Mouse (Mus musculus): ENCODE data around the gene Il1f10. TPM values are rescaled to one million over a fixed set of nuclear protein-coding genes. Genes with fewer than 3 reads are reported as not detected.

Il1f10 gene
- total and polyA plus RNA-seq, 2 experiments: not detected

DNA sequence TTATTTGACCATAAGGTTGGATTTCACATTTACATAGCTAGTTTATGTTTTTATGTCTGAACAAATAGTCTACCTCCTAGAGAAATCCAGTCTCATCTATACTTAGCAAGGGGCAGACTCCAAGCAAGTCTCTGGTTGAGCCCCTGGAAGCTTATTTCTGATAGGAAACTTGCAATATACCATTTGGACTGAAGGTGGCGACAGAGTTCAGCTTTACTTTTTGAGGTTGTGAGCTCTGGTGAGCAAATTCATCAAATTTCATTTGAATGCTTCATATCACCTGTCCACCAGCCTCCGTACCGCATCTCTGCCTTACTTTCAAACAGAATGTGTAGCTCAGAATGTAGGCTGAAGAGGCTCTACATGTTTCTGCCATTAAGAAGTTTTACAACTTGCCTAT, 5.8 kb downstream of the Il1f10 start:
- H3K36me3 ChIP-seq (ENCODE audit: control insufficient read depth, insufficient read depth, low read length): no peaks in the 10 kb centered on the region
- DNase-seq (ENCODE audit: extremely low read depth, low read depth, low spot score): peak; percentile 42
- no peaks in the 10 kb centered on the region for H3K4me1 ChIP-seq (ENCODE audit: control insufficient read depth, insufficient read depth, low read length)
- H3K27ac ChIP-seq (replicated peaks; ENCODE audit: insufficient read depth, low read depth, low read length): no peak overlapping the region
- H3K79me2 ChIP-seq (ENCODE audit: control insufficient read depth, insufficient read depth, low read length): no peaks in the 10 kb centered on the region
- H3K9ac ChIP-seq (ENCODE audit: low read depth, low read length): no peak overlapping the region
- 5% methylated on average over 3 of the region's 3 CpGs for WGBS
- peak; percentile 65 for TF ChIP-seq CTCF (IDR thresholded peaks at IDR 0.05; ENCODE audit: low read depth, low read length)
- TF ChIP-seq POLR2A (IDR thresholded peaks at IDR 0.05; ENCODE audit: extremely low read depth, insufficient read depth, low read length): no peak
- no peak overlapping the region for H3K4me3 ChIP-seq (ENCODE audit: insufficient read depth, low read depth, low read length)
- no peaks in the 10 kb centered on the region for H3K27me3 ChIP-seq (ENCODE audit: control insufficient read depth, insufficient read depth, low read length)

- Histone ChIP-seq H3K4me3 (ENCODE audit: insufficient read depth, low read depth, low read length) (no peak overlapping the region), H3K27ac (replicated peaks; ENCODE audit: insufficient read depth, low read depth, low read length) (no peak overlapping the region), H3K79me2 (ENCODE audit: control insufficient read depth, insufficient read depth, low read length) (no peaks in the 10 kb centered on the region), H3K9ac (ENCODE audit: low read depth, low read length) (no peak overlapping the region), H3K27me3 (ENCODE audit: control insufficient read depth, insufficient read depth, low read length) (no peaks in the 10 kb centered on the region), H3K36me3 (ENCODE audit: control insufficient read depth, insufficient read depth, low read length) (no peaks in the 10 kb centered on the region), H3K4me1 (ENCODE audit: control insufficient read depth, insufficient read depth, low read length) (0 out of 2 replicates have a peak, but pooled peaks cover 3% of the 10 kb centered on the region)
- peak; percentile 69 for DNase-seq (ENCODE audit: extremely low read depth, low read depth, low spot score)
- TF ChIP-seq POLR2A (IDR thresholded peaks at IDR 0.05; ENCODE audit: extremely low read depth, insufficient read depth, low read length) (no peak), CTCF (IDR thresholded peaks at IDR 0.05; ENCODE audit: low read depth, low read length) (no peak)
- WGBS: 21% methylated on average over 6 of the region's 6 CpGs
These were observed 20.5 kb downstream of the Il1f10 start for GRCm38 (mm10) chr2:24311302-24312001.

DNA sequence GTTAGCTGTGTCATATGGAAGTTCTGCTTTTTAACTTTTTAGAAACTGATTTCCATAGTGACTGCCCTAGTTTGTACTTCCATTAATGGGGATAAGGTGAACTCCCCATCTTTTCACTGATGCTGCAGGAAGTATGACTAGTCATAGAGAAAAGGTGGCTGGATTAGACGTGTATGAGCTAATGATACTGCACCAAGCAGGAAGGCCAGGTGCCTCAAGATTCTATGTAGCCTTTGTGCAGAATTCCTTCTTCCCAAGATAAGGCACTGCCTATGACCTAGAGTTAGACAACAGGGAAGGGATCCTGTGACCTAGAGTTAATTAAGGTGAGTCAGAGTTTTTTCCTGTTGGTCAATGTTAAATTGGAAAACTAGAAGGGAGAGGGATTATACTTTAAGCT, 25.9 kb downstream of the Il1f10 start:
- WGBS: 81% methylated on average over 1 of the region's 1 CpGs
- DNase-seq (ENCODE audit: extremely low read depth, low read depth, low spot score): no peak
- no peaks in the 10 kb centered on the region for H3K27me3 ChIP-seq (ENCODE audit: control insufficient read depth, insufficient read depth, low read length)

DNA sequence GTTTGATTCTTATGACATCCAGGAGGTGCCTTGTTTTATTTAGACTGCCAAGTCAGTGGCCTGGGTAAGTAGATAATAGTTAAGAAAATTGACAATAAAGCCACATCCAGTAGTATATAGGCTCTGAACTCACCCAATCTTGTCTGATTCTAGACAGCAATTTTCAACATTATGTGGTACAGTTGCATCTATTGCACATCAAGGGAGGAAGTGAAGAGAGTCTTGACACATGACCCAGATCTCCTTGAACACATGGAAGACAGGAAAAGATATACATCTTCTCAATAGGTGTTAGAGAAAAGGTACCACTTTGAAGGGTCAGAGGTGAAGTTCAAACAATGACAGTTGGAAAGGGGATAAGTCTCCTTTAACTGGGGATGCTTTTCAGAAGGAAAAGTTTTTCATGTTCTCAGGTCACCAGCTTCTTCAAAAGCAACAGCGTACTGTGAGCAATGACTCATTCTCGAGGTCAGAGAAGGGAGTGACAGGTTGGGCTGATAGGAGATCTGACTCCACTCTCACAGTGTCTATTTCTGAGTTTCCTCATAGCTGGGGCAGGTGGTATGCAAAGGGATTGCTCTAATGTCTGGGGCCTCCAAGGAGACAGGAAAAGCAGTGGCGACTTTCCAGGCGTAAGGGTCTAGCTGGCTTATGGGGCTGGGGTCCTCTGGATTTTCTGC, 27.1 kb downstream of the Il1f10 start:
- no peaks in the 10 kb centered on the region for H3K27me3 ChIP-seq (ENCODE audit: control insufficient read depth, insufficient read depth, low read length)
- no peak overlapping the region for H3K4me3 ChIP-seq (ENCODE audit: insufficient read depth, low read depth, low read length)
- no peak for DNase-seq (ENCODE audit: extremely low read depth, low read depth, low spot score)
- WGBS: 81% methylated on average over 4 of the region's 4 CpGs
- H3K79me2 ChIP-seq (ENCODE audit: control insufficient read depth, insufficient read depth, low read length): no peaks in the 10 kb centered on the region
- H3K4me1 ChIP-seq (ENCODE audit: control insufficient read depth, insufficient read depth, low read length): no peaks in the 10 kb centered on the region
- TF ChIP-seq CTCF (IDR thresholded peaks at IDR 0.05; ENCODE audit: low read depth, low read length) (no peak), POLR2A (IDR thresholded peaks at IDR 0.05; ENCODE audit: extremely low read depth, insufficient read depth, low read length) (no peak)
- H3K36me3 ChIP-seq (ENCODE audit: control insufficient read depth, insufficient read depth, low read length): no peaks in the 10 kb centered on the region
- H3K9ac ChIP-seq (ENCODE audit: low read depth, low read length): no peak overlapping the region
- H3K27ac ChIP-seq (replicated peaks; ENCODE audit: insufficient read depth, low read depth, low read length): no peak overlapping the region

More for the DNA sequence above, 25.9 kb downstream of the Il1f10 start:
- no peak overlapping the region for H3K4me3 ChIP-seq (ENCODE audit: insufficient read depth, low read depth, low read length)
- no peak for TF ChIP-seq CTCF (IDR thresholded peaks at IDR 0.05; ENCODE audit: low read depth, low read length)
- no peak for TF ChIP-seq POLR2A (IDR thresholded peaks at IDR 0.05; ENCODE audit: extremely low read depth, insufficient read depth, low read length)
- no peaks in the 10 kb centered on the region for H3K4me1 ChIP-seq (ENCODE audit: control insufficient read depth, insufficient read depth, low read length)
- no peaks in the 10 kb centered on the region for H3K79me2 ChIP-seq (ENCODE audit: control insufficient read depth, insufficient read depth, low read length)
- H3K27ac ChIP-seq (replicated peaks; ENCODE audit: insufficient read depth, low read depth, low read length): no peak overlapping the region
- no peak overlapping the region for H3K9ac ChIP-seq (ENCODE audit: low read depth, low read length)
- H3K36me3 ChIP-seq (ENCODE audit: control insufficient read depth, insufficient read depth, low read length): no peaks in the 10 kb centered on the region

DNA sequence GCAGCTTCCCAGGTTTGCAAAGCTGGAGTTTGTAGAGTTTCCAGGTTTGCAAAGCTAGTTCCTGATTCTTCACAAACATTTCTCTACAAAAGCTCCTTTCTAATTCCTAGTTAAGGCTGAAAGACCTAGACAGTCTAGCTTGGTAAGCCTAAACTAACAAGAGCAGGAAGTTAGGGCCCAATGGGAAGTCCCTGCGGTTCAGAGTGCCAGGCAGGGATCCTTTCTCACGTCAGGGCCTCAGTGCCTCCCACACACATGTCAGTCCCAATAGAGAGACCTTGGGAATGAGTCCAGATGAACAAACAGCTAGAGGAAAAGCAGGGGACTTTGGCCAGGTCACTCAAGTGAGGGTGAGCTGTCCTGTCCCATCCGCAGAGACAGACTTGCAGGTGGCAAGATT, 44.3 kb downstream of the Il1f10 start:
- peak overlapping the region; percentile 30 for H3K27ac ChIP-seq (replicated peaks; ENCODE audit: insufficient read depth, low read depth, low read length)
- H3K27me3 ChIP-seq (ENCODE audit: control insufficient read depth, insufficient read depth, low read length): no peaks in the 10 kb centered on the region
- no peak overlapping the region for H3K9ac ChIP-seq (ENCODE audit: low read depth, low read length)
- TF ChIP-seq CTCF (IDR thresholded peaks at IDR 0.05; ENCODE audit: low read depth, low read length) (no peak), POLR2A (IDR thresholded peaks at IDR 0.05; ENCODE audit: extremely low read depth, insufficient read depth, low read length) (no peak)
- H3K4me1 ChIP-seq (ENCODE audit: control insufficient read depth, insufficient read depth, low read length): peaks cover 3% of the 10 kb centered on the region
- H3K4me3 ChIP-seq (ENCODE audit: insufficient read depth, low read depth, low read length): no peak overlapping the region
- WGBS: 15% methylated on average over 3 of the region's 3 CpGs
- H3K79me2 ChIP-seq (ENCODE audit: control insufficient read depth, insufficient read depth, low read length): no peaks in the 10 kb centered on the region
- DNase-seq (ENCODE audit: extremely low read depth, low read depth, low spot score): peak; percentile 99
- no peaks in the 10 kb centered on the region for H3K36me3 ChIP-seq (ENCODE audit: control insufficient read depth, insufficient read depth, low read length)

DNA sequence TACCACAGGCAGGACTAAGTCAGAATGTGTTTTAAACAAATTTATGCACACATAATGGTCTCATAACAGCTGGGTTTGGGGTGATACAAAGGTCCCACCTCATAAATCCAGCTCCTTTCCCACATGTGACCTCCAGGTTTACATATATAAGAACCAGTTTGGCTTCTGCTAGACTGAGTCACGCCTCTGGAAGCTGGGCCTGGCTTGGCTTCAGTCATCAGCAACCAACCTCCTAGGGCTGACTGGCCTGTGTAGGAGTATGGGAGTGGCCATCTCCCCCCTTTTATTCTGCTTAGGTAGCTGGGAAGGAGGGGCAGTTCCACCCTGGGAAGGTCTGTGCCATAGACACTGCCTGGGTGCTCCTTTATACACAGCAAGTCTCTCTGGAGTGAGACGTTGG, 45.5 kb downstream of the Il1f10 start, which contains the start of gene Il1rn:
Gene Il1rn (plus strand): TSS at position 309 of the 400 bp plus-strand sequence.
- H3K9ac ChIP-seq (ENCODE audit: low read depth, low read length): no peak within 1 kb of the TSS
- no peak within 1 kb of the TSS for H3K4me3 ChIP-seq (ENCODE audit: insufficient read depth, low read depth, low read length)
- no peaks in the 10 kb centered on the region for H3K27me3 ChIP-seq (ENCODE audit: control insufficient read depth, insufficient read depth, low read length)
- peaks cover 3% of the 10 kb centered on the region for H3K4me1 ChIP-seq (ENCODE audit: control insufficient read depth, insufficient read depth, low read length)
- WGBS: 89% methylated on average over 2 of the region's 2 CpGs
- TF ChIP-seq CTCF (IDR thresholded peaks at IDR 0.05; ENCODE audit: low read depth, low read length) (no peak), POLR2A (IDR thresholded peaks at IDR 0.05; ENCODE audit: extremely low read depth, insufficient read depth, low read length) (no peak)
- no peaks in the 10 kb centered on the region for H3K79me2 ChIP-seq (ENCODE audit: control insufficient read depth, insufficient read depth, low read length)
- H3K27ac ChIP-seq (replicated peaks; ENCODE audit: insufficient read depth, low read depth, low read length): peak within 1 kb of the TSS; percentile 47; the same call in 1 of the 2 replicates
- no peak for DNase-seq (ENCODE audit: extremely low read depth, low read depth, low spot score)
- H3K36me3 ChIP-seq (ENCODE audit: control insufficient read depth, insufficient read depth, low read length): no peaks in the 10 kb centered on the region

All from liver, adult 2 months (tissue).